Mouse (Mus musculus) c-Kit-negative CD71-positive TER-119-positive erythroid progenitor cells, embryonic 14.5 days (primary cell): ENCODE measurements at regions not wholly inside any gene's neighbourhood (a gene's known extent, or its start where the extent isn't known, plus 50 kb on each side); places are given as distances from the start of the nearest gene placed in this dataset.
"Not testable (repeated sequence)": the region's sequence is repeated elsewhere in the genome, so short reads cannot be mapped to it uniquely, and the experiment has no call there.

ENCODE experiments used
- DNase-seq: peaks from one replicate; pipeline ENCODE4 v3.0.0-alpha.2; 2013; ENCODE audit warnings: low read depth, low spot score

DNA sequence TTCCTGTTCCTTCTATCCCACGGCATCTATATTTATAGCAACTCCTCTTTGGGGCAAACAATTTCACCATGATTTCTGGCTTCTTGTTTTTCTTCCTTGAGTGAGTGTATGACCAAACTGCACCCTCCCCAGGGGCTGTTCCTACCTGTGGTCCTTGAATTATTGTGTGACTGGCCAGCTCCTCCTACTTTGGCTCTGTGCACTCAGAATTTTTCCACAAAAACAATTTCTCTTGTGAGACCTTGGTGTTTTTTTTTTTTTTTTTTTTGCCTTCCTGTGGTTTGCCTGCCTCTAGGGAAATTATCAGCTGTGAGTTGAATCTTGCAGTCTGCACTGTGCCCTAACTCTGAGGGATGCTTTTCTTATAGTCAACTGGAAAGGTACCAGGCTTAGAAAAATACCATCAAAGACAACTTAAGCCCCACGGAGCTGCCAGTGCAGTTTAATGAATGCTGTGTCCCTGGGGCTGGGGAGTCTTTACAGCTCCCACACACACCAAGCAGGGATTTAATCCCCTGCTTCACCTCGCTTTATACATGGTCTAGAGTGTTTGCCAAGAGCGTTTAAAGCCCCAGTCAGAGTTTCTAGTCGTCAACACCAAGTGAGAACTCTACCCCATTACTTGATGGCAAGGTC lies 216.2 kb upstream of the Sesn3 start:
- DNase-seq = no peak

DNA sequence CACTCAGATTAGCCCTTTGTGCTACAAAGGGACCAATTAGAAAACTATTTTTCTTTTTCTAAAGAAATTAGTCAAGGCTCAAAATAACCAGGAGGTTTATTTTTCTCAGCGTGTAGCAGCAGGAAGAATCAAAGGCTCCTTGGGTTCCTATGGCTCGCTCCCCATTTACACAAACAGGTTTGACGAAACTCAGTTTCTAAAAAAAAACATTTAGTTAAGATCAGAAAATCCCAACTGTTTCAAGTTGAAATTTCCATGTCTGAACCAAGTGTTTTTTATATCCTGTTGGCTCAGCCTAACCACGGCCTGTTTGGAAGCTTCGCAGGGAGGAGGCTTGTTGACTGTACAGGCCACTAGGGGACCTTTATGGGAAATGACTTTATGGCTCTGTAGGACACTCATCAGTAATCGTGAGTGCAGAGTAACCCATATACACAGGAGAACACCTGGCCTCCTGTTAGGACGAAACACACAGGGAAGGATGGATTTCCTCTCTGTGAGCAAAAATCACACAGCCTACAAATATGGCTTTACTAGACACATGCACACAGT lies 215.6 kb upstream of the Sesn3 start:
- no peak for DNase-seq

DNA sequence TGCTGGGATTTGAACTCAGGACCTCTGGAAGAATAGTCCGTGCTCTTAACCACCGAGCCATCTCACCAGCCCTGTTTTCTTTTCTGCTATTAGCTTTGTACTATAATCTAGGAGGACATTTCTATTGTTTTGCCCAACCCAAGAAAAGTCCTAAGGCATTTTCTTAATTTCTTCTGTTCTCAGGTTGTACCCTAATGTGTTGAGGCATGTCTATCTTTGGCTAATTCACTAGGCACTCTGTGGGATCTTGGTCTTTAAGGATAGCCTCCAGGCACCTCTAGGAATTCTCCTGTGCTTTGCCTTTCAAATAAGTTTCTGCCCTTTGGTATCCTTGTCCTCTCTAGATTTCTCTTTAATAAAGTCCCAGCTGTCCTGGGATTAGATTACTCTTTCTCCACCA lies 214.6 kb upstream of the Sesn3 start:
- DNase-seq = no peak

DNA sequence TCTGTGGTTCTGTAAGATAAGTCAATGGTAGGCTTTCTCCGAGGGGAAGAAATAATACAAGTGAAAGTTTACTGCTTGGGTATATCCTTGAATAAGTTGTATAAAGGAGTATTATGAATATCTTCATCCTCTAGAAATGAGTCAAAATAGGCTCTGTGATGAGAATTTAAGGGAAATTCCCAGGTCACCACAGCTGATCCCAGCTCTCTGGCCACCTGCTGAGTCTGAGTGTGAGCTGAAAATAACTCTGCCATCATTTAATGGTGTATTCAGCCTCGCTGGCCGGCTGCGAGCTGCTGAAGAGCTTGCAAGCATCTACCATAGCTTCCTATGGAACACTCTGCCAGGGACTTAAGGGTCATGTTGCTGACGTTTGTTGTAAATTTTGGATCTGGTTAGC lies 213.5 kb upstream of the Sesn3 start:
- DNase-seq = no peak

DNA sequence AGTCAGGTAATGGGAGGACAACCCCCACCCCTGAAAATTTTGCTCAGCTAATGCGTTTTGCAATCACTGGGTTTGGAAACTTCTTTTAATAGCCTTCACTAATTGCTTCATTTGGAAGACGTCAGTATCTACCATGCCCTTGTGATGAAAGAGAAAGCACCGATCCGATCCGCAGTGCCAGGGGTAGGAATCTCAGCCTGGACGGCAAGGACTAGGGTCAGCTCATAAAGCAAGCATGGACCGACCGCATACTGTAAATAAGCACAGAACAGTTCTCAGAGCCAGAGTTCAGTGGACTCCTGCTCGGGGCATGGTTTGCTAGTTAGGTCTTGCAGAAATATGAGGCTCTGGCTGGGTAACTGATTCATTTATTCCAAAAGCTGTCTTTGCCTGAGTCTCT lies 213.0 kb upstream of the Sesn3 start:
- no peak for DNase-seq

DNA sequence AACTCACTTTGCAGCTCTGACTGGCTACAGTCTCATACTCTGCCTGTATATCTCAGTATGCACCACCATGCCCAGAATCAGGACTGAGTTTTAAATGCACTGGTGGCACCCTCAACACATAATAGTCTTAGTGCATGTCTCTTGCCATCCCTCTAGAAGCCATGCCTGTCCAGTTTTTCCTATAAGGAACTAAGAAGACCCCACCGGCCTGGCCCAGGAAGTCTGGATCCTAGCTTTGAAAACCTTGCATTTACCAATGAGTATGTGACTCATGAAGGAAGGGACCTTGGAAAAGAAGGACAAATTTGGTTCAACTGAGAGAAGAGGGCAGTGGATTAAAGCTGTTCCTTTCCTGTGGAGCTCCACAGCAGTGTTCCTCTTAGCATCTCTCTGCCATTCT lies 212.2 kb upstream of the Sesn3 start:
- DNase-seq = no peak

DNA sequence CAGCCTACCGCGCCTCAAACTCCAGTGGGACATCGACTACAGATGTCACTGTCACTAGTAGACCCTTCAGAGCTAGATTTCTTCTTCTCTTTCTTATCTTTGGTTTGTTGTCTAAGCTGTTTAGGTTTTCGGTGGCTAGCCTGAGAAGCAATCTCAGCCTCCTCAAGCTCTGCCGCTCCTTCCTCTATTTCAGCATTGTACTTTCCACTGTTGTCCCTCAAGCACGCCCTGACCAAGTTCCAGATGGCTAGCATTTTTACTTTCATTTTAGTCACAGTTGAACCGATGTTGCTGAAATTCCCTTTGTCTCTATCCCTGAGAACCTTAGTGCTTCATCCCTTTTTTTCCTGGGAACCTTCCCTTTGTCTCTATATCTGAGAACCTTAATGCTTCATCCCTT lies 208.1 kb upstream of the Sesn3 start:
- DNase-seq = not testable (repeated sequence)

DNA sequence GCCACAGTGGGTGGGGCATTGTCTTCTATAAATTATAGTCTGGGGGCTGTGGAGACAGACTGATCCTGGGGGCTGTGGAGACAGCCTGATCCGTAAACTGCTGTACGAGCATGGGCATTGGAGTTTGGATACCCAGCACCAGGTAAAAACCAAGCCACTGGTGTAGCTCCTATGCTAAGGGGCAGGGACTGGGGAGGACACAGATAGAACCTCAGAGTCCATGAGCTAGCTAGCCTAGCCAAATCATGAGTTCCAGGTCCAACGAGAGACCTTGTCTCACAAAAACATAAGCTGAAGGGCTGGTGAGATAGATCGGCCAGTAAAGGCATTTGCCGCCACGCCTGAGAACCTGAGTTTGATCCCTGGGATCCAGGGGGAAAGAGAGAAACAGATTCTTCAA lies 205.8 kb upstream of the Sesn3 start:
- DNase-seq = no peak

DNA sequence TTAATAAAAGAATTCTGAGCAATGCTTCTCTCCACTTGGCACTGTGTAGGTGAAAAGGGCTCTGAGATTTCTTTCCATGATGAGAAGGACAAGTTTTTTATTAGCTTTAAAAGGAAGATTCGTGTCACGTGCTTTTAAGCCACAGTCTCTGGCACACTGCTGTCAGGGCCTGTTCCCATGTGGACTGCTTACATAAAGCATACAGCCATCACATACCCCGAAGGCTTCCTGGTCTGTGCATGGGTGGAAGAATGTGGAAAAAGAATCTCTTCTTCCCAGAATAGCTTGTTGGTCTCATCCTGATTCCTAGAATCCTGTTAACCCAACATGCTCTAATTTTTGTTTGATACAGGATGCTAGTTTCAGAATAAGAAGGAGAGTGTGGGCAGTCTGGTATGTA lies 205.1 kb upstream of the Sesn3 start:
- DNase-seq = no peak

DNA sequence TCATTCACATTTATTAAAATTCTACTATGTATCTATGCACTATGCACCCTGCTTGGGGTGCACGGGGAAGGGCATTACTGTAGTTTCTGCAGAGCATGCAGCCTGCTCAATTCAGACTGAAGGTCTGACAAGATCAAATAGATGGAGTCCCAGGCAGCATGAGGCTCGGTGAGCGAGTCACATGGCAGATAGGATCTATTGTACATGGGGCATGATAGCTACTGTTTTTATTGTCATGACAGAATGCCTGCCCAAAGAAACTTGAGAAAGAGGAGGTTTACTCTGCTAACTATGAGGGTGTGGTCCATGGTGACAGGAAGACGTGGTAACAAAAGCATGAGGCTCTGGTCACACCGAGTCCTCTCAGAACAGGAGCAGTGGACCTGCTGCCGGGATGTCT lies 203.1 kb upstream of the Sesn3 start:
- no peak for DNase-seq

DNA sequence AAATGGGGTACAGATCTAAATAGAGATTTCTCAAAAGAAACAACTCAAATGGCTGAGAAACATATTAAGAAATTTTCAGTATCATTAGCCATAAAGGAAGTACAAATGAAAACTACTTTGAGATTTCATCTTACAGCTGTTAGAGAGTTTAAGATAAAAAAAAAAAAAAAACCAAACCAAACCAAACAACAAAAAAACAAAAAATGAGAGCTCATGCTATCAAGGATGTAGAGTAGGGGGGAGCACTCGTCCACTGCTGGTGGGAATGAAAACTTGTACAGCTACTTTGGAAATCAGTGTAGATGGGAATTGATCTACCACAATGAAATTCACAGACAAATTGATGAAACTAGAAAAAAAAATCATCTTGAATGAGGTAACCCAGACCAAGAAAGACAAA lies 201.9 kb upstream of the Sesn3 start:
- no peak for DNase-seq

DNA sequence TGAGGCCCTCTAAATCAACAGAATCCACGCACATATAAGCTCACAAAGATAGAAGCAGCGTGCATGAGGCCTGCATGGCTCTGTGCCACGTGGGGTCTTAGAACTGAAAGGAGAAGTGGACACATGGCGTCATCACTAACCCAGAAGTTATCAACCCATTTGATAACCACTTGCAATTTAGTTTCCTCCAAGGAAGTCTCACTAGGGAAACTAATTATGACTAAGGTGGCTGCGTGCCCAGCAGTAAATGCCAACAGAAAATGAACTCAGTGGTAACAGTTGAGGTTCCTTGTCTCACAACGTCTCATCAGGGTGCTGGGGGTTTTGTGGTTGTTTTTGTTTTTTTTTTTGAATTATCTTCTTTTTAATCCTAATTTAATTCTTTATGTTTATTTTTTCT lies 200.6 kb upstream of the Sesn3 start:
- no peak for DNase-seq

DNA sequence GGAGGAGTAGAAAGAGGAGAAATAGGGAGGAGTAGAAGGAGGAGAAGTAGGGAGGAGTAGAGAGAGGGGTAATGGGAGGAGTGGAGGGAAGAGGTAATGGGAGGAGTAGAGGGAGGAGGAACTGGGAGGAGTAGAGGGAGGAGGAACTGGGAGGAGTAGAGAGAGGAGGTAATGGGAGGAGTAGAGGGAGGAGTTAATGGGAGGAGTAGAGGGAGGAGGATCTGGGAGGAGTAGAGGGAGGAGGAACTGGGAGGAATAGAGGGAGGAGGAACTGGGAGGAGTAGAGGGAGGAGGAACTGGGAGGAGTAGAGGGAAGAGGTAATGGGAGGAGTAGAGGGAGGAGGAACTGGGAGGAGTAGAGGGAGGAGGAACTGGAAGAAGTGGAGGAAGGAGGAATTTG lies 200.0 kb upstream of the Sesn3 start:
- DNase-seq = not testable (repeated sequence)

DNA sequence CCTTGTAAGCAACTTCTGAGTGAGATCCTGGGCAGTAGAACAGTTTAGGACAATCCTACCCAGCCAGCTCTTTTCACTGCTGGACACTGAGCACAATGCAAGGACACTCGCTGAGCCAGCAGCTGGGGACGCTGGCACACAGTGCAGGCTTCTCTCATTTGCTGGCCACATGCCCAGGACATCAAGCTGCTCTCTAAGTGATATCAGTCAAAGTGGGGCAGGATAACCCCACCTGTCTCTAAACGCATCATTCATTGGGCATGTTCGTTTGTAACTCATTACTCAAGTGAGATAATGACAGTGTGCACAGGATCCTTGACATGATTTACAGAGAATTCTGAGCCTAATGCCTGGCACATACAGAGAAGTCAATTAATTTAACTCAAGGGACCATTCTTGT lies 199.4 kb upstream of the Sesn3 start:
- DNase-seq = no peak

DNA sequence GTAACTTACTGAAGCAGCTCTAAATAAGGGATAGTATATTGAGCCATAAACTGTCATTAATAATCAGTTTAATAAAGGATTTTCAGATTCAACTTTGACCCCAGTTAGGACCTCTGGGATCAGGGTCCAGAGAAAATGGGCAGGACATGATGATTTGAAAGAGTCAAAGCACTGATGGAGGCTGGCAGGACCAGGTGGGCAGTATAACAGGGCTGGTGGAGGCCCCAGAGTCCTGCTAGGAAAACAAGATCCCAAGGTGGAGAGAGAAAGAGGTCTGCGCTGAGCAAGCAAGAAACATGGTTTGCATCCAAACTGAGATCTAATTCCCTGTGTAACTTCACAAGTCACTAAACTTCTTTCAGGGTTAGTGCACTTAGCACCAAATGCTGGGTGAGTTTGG lies 199.0 kb upstream of the Sesn3 start:
- DNase-seq = no peak

DNA sequence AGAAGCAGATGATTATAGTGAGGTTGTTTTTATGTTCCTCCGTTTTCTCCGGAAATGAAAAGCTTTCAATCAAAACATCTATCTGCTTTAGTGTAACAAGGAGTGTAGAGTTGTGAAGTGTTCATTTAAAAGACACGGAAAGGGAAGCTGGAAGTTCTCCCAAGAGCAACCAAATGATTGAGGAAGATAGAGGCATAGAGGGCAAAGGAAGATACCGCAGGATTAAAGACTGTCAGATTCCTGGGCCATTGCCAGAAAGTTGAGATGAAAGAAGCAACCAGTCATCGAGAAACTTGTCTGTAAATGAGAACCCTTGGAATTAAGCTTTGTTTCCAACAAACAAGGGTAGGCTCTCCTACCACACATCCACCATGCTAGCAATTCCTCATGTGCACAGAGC lies 198.1 kb upstream of the Sesn3 start:
- DNase-seq = no peak

DNA sequence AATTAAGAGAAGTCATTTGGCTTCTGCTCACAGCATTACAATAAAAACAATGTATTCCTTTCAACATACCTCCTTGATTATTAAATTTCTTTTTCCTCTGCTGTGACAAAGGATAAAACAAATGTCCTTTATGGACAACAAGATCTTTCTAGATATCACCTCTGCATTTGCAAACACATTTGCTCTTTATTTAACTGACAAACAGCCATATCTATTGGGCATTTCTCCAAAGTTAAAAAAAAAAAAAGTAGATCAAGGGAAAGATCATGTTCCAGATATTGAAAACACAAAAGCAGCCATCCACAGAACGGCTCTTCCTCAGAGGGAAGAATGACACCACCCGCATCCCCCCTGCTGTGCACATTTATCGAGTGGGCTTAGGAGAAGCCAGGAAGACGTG lies 193.7 kb upstream of the Sesn3 start:
- DNase-seq = no peak

DNA sequence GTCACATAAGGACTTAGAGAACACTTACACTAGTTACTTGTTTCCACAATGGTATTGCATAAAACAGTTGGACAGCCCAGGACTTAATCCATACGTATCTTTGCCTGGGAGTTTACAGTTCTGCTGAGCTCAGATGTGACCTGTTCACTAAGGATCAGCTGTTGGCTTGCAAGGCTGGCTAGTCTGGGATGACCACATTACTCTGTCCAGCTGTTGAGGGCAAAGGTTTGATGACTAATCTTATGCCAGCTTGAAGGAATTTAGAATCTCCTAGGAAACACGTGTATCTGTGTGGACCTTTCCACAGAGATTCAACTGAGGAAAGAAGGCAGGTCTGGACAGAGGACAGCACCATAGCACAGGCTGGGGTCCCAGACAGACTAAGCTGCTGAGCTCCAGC lies 188.7 kb upstream of the Sesn3 start:
- no peak for DNase-seq

DNA sequence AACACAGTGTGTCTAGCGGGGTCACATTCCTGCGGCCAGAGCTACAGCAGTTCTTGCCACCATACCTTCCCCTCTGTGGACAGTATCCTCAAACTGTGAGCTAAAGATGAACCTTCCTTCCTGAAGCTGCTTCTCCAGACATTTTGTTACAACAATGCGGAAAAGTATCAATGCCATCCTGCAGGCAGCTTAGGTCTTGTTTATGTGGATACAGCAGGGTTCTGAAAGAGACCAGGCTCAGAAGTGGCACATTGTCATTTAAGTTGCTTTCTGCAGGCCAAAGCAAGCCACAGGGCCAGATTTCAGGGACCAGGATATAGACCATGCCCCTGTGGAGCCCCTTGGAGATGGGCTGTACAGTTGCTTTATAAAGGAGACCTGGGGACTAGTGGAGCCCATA lies 188.3 kb upstream of the Sesn3 start:
- DNase-seq = no peak

DNA sequence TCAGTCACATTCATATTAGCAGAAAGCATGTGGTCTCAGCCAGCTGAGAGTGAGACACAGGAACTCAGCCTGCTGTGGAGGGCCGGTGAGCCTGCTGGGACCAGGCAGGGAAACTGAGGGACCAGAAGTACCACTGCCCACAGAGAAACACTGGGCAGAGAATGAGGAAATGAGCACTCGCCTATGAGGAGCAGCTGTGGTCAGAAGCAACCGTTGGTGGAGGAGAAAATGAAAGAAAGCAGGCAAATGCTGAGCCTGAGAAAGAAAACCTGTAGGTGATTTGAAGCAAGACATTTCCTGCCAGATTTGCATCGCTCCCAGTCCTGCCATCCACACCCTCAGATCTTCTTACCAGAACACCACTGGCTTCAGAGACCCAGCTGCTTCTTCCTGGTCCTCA lies 187.0 kb upstream of the Sesn3 start:
- DNase-seq = no peak

DNA sequence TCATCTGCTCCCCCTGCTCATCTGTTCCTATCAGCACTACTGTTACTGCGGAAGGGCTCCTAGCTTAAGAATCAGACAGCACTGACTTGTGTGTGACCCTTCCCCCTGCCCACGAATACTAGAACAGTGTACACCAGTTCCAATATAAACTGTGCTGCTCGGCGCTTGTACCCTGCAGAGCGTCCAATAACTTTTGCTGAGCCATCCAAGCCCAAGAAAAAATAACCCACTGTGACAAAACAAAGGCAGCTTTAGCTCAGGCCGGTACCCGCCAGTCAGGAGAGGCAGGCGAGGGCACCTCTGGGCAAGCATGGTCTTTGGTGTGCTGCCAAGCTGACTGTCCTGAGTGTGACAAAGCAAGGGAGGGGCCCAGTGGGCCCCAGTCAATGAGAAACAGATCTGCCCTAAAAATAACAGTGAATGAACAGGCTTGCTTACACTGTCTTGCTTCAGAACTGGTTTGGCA lies 185.0 kb upstream of the Sesn3 start:
- no peak for DNase-seq

DNA sequence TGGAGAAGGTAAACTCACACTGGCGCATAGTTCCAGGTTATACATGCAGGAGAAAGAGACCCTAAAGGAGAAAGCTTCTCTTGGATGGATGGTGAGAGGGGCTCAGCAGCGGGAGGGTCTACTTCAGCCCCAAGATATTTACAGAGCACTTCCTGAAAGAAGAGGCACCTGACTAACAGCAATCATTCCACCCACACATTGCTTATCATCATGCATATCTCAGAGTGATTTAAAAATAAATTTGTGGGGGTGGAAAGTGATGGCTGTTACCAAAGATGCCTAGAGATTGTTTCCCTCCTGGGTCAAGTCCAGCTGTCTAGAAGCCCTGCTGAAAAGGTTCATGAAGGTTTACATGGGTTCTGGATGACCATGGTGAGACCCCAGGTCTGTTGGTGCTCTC lies 184.4 kb upstream of the Sesn3 start:
- DNase-seq = no peak

DNA sequence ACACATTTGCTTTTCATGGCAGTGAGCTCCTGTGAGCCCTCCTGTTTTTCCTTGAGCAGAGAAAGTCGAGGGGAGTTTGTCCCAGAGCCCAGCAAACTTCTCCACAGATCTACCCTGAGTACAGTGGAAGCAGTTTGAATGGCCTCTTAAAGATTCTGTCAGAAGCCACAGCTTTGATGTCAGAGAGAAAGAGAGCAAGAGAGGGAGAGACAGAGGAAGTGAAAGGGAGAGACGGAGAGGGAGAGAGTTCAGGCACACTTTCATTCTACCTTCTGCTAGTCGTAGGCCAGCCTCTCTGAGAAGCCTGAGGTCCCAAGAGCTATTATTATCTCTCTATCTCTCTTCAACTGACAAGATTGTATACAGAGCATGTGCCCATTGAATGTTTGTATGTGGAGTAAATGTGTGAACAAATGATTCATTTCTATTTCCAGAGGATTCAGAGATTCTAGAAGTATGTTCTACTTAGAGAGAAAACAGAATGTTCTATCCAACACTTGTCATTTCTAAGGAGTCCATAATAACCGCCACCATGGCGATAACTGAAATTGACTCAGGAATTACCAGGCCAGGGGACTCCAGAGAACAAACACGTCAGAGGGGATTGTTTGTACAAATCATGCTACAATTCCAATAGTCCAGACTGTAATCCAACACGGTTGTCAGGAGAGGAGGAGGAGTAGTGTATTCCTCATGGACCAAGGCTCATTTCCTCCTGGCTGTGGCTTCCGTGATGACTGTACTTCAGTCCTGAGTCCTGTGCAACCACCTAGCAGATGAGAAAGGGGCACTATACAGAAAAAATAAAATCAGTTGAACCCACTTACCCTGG lies 183.6 kb upstream of the Sesn3 start:
- no peak for DNase-seq
